Mouse (Mus musculus): Measurements from ENCODE around the gene Rspo1.

- no peak for TF ChIP-seq CTCF (IDR thresholded peaks at IDR 0.05)
- TF ChIP-seq POLR2A (IDR thresholded peaks at IDR 0.05; ENCODE audit: insufficient read depth, low read depth, low read length), result no peak
- TF ChIP-seq EP300 (IDR thresholded peaks at IDR 0.05; ENCODE audit: insufficient read depth, low read depth, low read length), result no peak
These were observed 1.5 kb downstream of the Rspo1 start for GRCm38 (mm10) chr4:124987711-124988097.
